Mouse (Mus musculus) spleen, postnatal 10 days (tissue): ENCODE data around the gene Gm28308.

Experiments
- DNase-seq, 2 experiments: peaks; one replicate each; pipeline ENCODE4 v3.0.0; 2021 to 2022; ENCODE audit warnings: low spot score in 2 of 2

Gene Gm28308

DNA sequence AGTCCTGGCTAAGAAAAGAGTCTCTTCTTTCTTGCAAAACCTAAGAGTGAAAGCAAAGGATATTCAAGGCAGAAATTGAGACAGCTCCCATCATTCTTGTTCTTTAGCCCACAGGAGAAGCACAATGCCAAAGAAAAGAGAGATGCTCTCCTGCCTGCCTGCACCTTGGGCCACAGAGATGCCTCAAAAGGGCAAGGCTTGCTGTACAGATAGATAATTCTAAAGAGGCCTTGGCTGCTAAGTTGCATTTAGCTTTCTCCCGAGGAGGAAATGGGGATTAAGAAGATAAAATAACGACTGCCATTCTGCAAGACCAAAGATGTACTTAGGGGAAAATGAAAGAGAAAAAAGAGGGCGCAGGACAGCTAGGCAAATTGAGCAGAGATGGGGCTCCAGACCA, 33.8 kb upstream of the Gm28308 start:
- no peak for DNase-seq

DNA sequence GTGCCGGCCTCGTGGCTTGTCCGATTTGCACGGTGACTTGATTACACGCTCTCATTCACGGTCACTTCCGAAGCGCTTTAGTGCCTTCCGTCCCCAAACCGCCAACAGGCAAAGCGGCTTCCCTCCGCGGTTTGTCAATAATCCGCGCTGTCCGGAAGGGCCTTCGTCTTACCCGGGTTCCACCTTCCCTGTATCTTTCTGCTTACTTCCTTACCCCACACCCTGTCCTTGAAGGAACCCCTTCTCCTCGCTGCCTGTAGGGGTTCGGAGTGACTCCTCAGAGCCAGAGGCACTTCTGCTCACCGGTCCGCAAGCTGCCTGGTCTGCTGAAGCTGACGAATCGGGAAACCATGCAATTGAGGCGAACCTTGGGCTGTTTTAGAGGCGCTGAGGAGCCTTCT, 33.3 kb upstream of the Gm28308 start:
- DNase-seq = no peak

DNA sequence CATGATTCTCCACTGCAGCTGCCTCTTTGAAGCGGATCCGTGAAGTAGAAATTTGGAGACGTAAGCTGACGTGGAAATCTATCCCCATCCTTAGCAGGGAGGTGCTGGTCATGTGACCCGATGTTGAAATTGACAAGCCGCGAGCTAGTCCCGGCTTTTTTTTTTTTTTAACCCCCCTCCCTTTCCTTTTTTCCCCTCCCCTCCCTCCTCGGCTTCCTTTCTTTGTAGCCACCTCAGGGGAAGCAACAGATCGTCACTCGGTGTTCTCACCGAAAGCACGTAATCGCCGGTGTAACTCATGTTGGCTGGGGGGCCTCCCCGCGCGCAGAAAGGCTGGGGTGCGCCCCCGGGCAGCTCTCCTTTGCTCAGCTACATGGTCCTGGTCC, 32.6 kb upstream of the Gm28308 start, which contains the start of gene Hoxa11:
TSS of gene Hoxa11 (minus strand) at position 54 of the 386 bp plus-strand sequence.
- DNase-seq = no peak

DNA sequence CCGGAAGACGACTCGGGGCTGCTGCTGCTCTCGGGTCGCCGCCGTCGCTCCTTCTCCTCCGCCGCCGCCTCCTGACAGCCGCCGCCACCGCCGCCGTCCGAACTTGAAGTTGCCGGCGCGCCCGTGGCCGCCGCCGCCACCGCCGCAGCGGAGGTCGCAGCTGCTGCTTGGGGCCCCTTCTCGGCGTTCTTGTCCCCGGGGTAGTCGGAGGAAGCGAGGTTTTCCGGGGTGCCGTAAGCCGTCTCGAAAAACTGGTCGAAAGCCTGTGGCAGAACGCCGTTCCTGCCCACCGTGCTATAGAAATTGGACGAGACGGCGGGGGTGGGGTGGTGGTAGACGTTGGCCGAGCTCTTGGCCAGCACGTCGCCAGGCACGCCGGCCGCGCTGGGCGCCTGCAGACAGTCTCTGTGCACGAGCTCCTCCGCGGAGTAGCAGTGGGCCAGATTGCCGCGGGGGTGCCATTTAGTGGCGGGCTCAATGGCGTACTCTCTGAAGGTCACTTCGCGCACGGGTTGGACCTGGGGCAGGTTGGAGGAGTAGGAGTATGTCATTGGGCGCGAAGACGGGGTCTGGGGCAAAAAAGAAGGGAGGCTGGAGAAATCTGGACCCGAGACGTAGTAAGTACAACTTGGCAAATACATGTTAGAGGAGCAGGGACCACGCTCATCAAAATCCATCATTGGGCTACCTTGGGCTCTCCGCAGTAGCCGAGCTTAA, 32.1 kb upstream of the Gm28308 start:
- no peak for DNase-seq

DNA sequence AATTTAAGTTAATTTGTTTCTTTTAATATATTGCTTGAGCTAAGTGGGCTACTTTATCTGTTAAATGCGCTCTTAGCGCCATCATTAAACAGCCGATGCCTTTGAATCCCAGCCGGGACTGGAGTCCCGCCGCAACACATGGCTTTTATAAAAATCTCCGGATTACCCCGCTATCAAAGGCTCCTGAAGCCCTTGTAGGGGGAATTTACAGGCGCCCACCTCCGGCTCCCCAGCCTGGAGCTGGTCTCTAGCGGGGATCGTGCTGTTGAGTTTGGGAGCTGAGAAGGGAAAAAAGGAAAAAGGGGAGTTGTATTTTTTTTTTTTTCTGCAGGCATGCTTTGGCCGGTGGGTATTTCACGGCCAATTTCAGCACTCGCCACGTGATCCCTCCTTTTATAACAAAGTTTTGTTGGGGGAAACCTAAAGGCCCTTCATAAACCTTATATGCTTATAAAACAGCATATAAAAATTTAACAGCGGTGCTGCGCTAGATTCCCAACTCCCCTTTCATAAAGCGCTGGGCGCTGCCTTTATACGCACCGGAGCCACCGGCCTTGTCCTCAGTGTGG, 31.4 kb upstream of the Gm28308 start:
- no peak for DNase-seq

DNA sequence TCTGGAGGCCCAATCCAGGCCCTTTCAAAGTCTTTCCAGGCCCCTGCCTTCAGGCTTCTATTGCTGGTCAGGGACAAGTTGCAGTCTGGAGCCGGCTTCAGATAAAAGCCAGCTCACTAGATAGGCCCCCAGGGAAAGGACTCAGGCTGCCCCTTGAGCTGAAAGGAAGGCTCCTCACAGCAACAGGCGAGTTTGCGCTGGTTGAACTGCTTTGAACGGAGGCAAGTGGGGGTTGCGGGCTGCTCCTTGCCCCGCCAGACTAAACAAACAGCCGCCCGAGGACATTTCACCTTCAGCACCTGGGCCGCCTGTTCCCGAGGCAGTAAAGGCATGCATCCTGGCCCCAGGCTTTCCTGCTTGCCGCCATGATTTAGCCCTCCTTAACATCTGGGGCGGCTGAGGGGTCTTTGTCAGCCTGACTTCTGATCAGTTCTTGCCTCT, 30.6 kb upstream of the Gm28308 start:
- DNase-seq = no peak

DNA sequence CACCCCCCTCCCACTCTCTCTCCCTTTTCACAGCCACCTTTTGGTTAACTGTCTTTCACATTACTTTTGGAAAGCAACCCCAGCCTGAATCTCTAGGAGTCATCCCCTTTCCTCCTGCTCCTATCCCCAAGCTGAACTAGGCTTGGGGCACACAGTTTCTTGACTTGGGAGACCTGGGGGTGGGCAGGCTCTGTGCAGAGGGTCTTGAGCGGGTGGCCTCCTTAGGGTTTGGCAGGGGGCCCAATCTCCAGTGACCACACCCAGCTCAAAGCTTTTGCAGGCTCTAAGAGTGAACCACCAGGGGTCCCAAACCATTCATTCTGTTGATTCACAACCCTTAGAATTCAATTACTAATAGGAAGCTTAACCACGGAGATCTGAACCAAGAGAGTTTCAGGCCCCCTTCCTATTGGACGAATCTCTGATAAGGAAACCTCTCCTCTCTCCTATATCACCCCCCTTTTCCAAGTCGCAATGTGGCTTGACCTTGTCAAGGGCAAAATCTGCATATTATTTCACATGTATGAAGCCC, 29.7 kb upstream of the Gm28308 start:
- no peak for DNase-seq

DNA sequence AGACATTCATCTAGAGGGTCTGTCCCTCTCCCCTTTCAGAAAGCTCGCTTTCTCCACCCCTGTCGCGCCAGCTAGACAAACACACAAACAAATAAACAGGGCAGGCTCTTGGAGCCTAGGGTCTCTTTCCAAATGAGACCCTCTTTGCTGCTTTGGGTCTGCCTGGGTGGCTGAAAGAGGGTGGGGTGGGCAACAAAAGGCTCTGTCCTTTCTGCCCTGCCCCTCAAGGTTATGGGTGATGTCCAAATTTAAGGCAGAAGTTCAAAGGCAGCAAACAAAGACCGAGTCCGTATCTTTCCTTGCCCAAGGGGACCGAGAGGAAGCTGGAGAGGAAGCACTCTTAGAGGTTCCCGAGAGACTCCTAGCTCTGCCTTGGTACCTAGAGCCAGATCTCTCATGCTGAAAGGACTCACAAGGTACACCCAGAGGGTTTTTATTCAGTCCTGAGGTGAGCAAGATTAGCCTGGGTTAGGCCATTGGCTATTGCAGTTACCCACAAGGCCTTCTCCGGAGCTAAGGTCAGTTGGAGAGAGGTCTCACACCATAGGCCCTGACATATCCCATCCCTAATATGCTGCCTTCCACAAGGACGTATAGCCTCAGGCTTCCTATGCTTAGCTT, 28.0 kb upstream of the Gm28308 start:
- peak in 1 of 2 experiments; percentile 10 for DNase-seq

DNA sequence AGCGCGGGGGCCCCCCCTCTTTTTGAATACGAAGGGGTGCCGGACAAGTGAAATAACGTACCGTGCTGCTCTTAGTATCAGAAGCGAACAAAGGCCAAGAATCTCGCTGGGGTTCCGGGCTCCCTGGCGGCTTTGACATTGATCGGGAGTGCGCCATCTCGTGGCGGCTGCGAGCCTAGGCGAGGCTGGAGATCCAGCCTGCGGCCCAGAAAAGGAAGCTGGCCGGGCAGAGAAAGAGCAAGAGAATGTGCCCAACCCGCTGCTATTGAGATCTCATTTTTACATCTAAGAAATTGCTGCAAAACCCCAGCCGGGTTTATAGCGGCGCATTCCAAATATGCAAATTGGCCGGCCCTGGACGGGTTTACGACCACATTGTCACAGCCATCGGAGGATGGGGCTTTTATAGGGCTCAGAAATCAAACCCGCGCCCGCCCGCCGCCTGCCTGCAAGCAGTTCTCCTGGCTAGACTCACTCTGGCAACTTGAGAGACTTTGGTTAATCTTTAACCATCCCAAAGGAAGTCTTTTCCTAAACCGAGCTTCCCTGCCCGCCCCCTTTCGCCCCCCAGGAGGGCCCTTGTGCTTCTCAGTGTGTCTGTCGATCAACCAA, 27.4 kb upstream of the Gm28308 start, which contains the start of gene Hoxa10:
TSS of gene Hoxa10 (minus strand) at position 466 of the 612 bp plus-strand sequence.
- DNase-seq = peak in 1 of 2 experiments; percentile 84

DNA sequence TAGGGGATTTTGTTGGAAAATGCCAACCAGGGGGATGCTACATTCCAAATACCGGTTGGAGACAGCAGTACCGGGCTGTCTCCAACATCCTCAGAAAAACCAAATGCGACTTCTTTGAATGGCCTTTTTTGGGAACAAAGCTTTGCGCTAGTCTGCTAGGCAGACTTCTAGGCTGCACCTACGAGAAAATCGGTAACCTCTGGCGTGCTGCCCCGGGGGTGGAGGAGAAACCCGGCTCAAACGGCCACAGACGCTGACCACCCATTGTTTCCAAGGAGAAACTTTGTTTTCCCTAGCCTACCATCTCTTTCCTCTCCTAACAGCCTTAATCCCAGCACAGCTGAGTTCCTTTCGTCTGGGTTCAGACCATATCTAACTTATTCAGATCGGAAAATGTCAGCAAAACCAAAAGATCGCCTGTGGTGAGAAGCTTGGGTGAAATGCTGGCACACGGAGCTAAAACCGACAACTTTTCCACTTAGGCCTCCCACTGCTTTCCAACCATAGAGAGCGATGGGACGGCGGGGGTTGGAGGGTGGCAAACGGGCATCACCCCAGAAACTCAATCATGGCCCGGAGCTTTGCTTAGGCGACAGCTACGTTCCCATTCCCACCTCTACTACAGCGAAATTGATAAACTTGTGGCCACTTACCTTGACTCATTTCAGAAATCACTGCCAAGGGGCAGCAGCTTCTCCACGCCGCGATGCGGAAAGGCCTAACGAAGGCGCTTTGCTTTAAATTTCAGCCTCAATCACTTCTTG, 26.7 kb upstream of the Gm28308 start:
- DNase-seq = peak in 1 of 2 experiments; percentile 11

DNA sequence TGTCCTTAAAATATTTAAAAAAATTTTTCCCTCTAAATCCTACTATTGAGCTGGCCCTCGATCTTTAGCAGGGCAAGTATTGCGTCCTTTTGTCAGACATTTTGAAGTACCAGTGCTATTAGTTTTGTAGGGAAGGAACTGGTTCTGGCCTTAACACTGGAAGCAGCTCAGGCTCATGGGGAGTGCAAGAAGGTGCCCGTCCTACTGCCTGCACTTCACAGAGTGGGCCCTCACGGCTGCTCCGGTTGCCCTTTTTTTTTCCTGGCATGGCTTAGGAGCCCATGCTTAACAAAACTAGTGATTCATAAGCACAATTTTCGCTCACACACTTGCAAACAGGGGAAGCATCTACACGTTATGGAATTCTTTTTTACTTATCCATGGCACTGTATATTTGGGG, 25.8 kb upstream of the Gm28308 start:
- no peak for DNase-seq

DNA sequence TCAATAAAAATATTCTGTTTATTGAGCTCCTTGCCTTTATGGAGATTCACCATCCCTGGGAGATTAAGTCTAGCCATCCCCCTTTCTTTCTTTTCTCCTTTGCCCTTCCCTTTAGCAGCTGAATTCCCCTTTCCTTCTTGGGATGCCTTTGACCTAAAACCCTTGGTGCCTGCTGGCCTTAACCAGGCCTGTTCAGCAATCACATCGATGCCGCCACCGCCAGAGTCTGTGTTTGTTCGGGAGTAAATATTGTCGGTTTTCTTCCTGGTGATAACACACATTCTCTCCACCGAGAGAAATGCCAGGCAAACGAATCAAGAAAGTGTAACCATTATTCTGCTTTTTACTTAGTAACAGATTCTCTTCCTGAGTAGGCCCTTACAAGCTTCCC, 25.0 kb upstream of the Gm28308 start:
- DNase-seq = peak in 1 of 2 experiments; percentile 4

DNA sequence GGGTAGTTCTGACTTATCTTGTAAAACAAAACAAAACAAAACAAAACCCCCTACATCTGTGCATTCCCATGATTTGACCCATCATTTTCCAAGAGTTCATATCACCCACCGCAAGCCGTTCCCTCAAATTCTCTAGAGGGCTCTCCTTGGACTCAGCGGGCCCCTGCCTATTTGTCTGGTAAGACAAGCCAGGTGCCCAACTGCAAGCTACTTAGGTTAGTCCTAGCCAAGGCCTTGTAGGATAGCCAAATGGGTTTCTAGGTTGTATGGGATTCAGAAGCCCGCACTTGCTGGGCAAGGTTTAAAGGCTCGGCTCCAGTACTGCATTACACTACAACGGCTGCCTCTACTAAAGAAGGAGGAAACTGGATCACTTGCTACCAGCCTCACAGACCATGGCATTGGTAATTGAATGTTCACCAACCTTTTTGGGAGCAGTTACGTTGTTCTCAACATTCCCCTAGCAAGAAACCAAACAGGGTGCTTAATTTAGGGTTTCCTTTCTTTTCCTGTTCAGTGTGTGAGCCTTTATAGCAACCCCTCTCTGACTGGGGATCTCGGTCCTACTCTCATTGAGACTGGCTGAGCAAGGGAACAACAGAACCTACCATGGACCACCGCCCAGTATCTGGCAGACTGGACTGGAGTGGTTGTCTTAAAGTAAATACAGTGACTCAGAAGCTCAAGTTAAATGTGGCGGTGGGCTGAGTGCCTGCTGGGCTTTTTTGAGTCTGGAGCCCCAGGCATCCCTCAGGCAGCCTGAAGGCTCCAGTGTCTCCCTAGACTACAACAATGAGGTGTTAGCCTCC, 24.4 kb upstream of the Gm28308 start:
- peak in 1 of 2 experiments; percentile 8 for DNase-seq

DNA sequence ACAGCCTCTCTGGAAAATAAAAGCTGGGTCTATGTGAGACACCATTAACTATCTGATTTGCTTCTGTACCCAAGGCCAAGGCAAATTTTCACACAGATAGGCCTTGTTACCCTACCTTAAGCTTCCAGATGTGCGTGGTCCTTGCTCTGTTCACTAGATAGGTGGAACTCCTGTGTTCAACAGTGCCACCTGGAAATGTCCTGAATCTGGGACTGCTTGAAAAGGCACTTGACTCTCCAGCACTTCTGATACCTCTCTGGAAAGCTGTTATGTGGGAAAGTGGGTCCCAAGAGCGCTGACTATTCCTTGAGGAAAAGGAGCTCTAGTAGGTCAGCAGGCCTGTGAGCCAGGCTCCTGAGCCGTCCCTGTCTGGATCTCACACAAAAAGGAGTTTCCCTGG, 23.7 kb upstream of the Gm28308 start:
- DNase-seq = peak in 1 of 2 experiments; percentile 2

DNA sequence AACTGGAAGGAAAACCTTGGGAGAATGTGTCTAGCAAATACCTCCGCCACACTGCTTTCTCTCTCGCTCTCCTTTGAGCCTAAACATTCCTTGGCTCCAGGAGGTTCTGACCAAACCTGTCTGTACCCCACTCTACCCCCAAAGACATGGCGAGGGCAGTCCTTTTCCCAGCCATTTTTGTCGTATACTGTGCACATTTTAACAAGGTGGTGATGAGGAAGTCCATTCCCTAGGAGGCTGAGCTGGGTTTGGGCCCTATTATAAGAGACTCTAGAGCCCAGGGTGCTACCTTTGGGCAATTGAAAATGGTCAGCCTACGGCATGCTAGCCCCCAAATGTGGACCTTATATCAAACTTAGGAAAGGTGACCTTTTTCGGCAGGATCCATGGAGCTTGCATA, 22.7 kb upstream of the Gm28308 start:
- peak in 1 of 2 experiments; percentile 7 for DNase-seq

DNA sequence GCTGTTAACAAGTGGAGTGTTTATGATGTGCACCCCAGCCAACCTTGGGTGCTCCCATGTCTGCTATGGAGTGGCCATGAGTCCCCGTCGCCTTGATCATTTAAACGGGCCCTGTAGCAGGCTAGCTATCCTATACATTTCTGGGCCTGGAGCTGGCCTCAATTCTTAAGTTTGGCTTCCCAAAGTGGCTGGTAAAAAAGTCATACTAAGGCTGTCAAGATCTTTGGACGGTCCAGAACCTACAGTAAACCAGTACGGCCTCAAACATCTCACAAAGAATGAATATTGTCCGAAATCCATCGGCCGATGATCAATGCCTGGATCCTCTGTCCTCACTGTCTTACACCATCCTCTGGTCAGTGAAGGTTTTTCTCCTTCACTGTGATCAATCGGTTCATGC, 22.1 kb upstream of the Gm28308 start:
- DNase-seq = no peak

DNA sequence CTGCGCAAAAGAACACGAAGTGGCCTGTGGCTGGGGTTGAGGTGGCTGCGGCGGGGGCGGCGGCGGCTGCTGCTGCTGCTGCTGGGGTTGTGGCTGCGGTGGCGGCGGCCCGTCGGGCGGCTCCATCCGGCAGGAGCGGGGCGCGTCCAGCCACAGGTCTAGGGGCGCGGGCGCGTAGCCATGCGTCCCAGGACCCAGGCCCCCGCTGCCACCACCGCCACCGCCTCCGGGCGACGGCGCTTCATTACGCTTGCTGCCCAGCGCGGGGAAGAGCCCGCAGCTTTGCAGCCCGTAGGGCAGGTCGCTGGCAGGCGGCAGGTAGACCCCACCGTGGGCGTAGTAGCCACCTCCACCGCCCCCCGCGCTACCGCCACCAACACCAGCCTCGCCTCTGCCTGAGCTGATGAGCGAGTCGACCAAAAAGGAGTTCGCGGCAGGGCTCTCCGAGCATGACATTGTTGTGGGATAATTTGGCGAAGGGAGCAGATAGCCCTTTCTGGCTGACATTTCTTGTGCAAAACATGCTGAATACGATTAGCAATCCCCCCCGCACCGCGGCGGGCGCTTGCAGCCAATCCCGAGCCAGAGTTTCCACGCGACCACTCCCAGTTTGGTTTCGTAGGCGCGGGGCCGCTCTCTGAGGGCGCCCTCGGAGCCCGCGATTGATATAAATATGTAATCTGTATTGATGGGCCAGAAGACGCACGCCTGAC, 21.4 kb upstream of the Gm28308 start:
- no peak for DNase-seq

DNA sequence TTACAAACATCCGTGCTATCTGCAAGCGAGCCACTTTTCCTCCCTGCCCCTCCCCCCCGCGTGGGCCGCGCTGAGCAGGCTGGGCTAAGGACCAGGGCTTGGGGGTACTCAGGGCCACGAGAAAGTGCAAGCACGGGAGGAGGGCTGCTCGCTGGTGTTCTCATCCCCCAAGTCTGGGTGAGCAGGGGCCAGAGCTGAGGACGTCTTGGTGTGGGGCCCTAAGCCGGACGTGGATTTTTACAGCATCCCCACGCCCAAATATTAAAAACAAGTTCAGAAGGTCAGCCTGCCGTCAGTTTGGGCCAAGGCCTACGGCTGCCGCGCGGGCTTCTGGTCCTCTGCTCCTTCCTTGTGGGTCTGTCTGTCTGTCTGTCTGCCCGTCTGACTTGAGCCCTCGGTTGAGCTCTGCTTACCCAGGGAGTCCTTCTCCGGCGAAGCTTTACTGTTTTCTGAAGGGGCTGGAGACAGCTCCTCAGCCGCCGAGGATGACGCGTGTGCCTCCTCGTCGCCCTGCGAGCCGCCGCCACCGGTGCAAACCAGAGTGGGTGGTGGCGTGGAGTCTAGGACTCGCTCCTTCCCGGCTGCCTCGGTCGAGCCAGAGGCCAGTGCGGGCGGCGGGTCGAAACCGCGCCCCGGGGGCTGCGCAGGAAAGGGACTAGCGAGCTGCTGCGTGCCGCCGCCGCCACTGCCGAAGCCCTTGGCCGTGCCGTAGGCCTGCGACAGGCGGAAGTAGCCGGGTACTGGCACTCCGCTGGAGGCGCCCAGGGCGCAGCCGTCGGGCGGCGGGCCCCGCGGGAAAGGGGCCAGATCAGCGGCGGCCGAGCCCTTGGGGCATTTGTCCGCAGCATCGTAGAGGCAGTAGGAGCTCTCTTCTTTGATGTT, 20.6 kb upstream of the Gm28308 start:
- DNase-seq = no peak

DNA sequence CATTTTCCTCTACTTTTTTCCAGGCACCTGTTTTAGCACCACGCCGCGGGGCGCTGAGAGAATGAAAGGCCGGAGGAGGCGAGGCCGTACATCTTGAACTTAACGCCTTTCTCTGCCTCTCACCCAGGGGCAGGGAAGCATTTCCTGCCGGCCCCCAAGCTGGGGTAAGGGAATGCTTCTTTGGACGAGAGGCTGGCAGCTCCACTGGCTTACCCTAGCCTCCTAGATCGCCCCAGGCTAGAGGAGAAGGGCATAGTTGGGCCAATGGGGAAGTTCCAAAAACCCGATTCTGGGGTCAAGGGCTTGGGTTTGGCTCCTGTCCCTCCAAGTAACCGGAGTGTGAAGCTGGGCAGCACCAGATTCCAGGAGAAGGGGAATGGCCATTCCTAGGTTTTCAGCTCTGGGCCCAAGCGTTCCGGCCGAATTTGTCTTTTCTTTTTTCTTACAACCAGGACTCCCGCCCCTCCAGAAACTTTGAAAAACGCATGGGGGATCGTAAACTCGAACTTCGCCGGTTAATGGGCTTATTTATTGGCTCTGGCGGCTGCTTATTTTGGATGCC, 19.9 kb upstream of the Gm28308 start:
- DNase-seq = no peak
